Mouse (Mus musculus) hindbrain, embryonic 16.5 days (tissue): ENCODE results near the gene Sap30l. TPM values are rescaled to one million over a fixed set of nuclear protein-coding genes. Genes with fewer than 3 reads are reported as not detected.

Experiments used
- ATAC-seq: fragments of 200-750 bp; cut with Nextera tagmentation; 2 replicates; pipeline ENCODE4 v1.8.0; 2017; ENCODE audit warnings: moderate TSS enrichment, moderate library complexity
- H3K27ac ChIP-seq: fragments of 300-500 bp; sonication (generic); 2 replicates; pipeline ENCODE4 v1.5.1; 2014; ENCODE audit warnings: low read depth, mild to moderate bottlenecking, control low read depth, low read length, moderate library complexity
- H3K27me3 ChIP-seq: fragments of 300-500 bp; sonication (generic); replicated peaks from 2 replicates; pipeline ENCODE4 v1.6.1; 2014; ENCODE audit warnings: low read length; ENCODE audit not compliant: control insufficient read depth, insufficient read depth
- H3K36me3 ChIP-seq: fragments of 300-500 bp; sonication (generic); 2 replicates; pipeline ENCODE4 v1.6.1; 2014; ENCODE audit warnings: mild to moderate bottlenecking, low read length, moderate library complexity, mixed read lengths; ENCODE audit not compliant: control insufficient read depth, insufficient read depth
- H3K4me1 ChIP-seq: fragments of 300-500 bp; sonication (generic); 2 replicates; pipeline ENCODE4 v1.6.1; 2014; ENCODE audit warnings: low read depth, low read length; ENCODE audit not compliant: control insufficient read depth, insufficient read depth
- H3K4me2 ChIP-seq: fragments of 300-500 bp; sonication (generic); 2 replicates; pipeline ENCODE4 v1.6.1; 2014; ENCODE audit warnings: mild to moderate bottlenecking, low read length, control low read depth, moderate library complexity
- H3K4me3 ChIP-seq: fragments of 300-500 bp; sonication (generic); 2 replicates; pipeline ENCODE4 v1.5.1; 2014; ENCODE audit warnings: mild to moderate bottlenecking, low read length, control low read depth, moderate library complexity
- H3K9ac ChIP-seq: fragments of 300-500 bp; sonication (generic); 2 replicates; pipeline ENCODE4 v1.6.1; 2014; ENCODE audit warnings: low read depth, mild to moderate bottlenecking, control low read depth, low read length, moderate library complexity
- H3K9me3 ChIP-seq: fragments of 300-500 bp; sonication (generic); 2 replicates; pipeline ENCODE4 v1.6.1; 2014; ENCODE audit warnings: mild to moderate bottlenecking, low read length, moderate library complexity; ENCODE audit not compliant: control insufficient read depth
- WGBS: fragments of 180-500 bp; shearing (Covaris S2); extraction: QIAGEN DNeasy Blood & Tissue Kit; methylation state at CpG from one replicate; pipeline ENCODE4 v1.1.7; 2014; 5-methylcytosine and 5-hydroxymethylcytosine counted together
- polyA plus RNA-seq: library from polyadenylated mRNA; unstranded; fragments of >200 nt; fragmentation: Nextera tagmentation; extraction: Ambion mirVana; gene quantifications from 2 replicates; pipeline ENCODE4 v1.2.1, GENCODE M21; 2015

Gene Sap30l
- polyA plus RNA-seq, 1 experiment from 2014 or later = 5.3 TPM

- 24% methylated on average over 21 of the region's 21 CpGs for WGBS
- H3K4me1 ChIP-seq = peaks cover 14% of the 10 kb centered on the region
- H3K36me3 ChIP-seq = no peaks in the 10 kb centered on the region
- H3K9ac ChIP-seq = no peak overlapping the region
- no peak overlapping the region for H3K27ac ChIP-seq
- H3K27me3 ChIP-seq = no peaks in the 10 kb centered on the region
- no peak for ATAC-seq
- H3K4me2 ChIP-seq = no peak overlapping the region
- no peak overlapping the region for H3K4me3 ChIP-seq
- H3K9me3 ChIP-seq = no peaks in the 10 kb centered on the region
These were observed 10.4 kb upstream of the Sap30l start for GRCm38 (mm10) chr11:57790866-57791535.

GRCm38 (mm10) chr11:57795086-57795485 lies 6.4 kb upstream of the Sap30l start:
- 46% methylated on average over 6 of the region's 6 CpGs for WGBS
- ATAC-seq = no peak
- H3K9ac ChIP-seq = no peak overlapping the region

DNA sequence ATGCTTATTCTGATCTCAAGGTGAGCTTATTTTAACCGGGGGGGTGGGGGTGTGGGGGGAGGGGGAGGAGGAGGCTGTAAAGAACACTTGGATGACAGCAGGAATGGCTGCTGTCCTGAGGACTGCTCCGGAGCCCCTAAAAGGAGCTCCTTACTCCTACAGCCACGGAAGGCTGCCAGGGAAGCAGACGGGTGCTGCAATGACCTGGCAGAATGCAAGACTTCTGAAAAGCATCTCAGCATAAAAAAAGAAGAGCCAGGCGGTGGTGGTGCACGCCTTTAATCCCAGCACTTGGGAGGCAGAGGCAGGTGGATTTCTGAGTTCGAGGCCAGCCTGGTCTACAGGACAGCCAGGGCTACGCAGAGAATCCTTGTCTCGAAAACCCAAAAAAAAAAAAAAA lies 3.6 kb upstream of the Sap30l start:
- peaks cover 8% of the 10 kb centered on the region for H3K4me1 ChIP-seq
- no peak overlapping the region for H3K27ac ChIP-seq
- no peak for ATAC-seq
- H3K36me3 ChIP-seq = no peaks in the 10 kb centered on the region
- no peak overlapping the region for H3K4me2 ChIP-seq
- no peak overlapping the region for H3K4me3 ChIP-seq
- no peaks in the 10 kb centered on the region for H3K27me3 ChIP-seq
- H3K9ac ChIP-seq = no peak overlapping the region
- H3K9me3 ChIP-seq = no peaks in the 10 kb centered on the region
- WGBS = 83% methylated on average over 9 of the region's 9 CpGs

More at GRCm38 (mm10) chr11:57795086-57795485, 6.4 kb upstream of the Sap30l start:
- Histone ChIP-seq H3K9me3 (no peaks in the 10 kb centered on the region), H3K27ac (no peak overlapping the region), H3K4me2 (no peak overlapping the region), H3K4me3 (no peak overlapping the region), H3K27me3 (no peaks in the 10 kb centered on the region), H3K4me1 (no peaks in the 10 kb centered on the region), H3K36me3 (no peaks in the 10 kb centered on the region)

DNA sequence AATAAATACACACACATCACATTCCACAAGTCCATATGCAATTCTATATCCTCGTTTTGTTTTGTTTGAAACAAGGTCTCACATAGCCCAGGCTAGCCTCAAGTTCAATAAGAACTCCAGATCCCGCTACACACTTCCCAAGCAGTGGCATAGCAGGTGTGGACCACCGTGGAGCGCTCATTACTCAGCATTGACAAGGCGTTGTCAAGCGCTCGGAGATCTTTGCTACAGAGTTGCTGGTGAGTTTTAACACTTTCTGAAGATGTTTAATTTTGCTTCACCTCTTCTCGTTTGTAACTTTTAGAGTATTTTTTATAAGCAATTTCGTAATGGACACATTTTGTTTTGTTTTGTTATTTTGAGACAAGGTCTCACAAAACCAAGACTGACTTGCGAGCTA lies 2.0 kb upstream of the Sap30l start:
- H3K4me2 ChIP-seq = no peak overlapping the region
- no peak overlapping the region for H3K9ac ChIP-seq
- H3K4me3 ChIP-seq = no peak overlapping the region
- no peaks in the 10 kb centered on the region for H3K36me3 ChIP-seq
- ATAC-seq = no peak
- H3K9me3 ChIP-seq = no peaks in the 10 kb centered on the region
- no peaks in the 10 kb centered on the region for H3K27me3 ChIP-seq
- no peak overlapping the region for H3K27ac ChIP-seq
- peaks cover 17% of the 10 kb centered on the region for H3K4me1 ChIP-seq
- 86% methylated on average over 10 of the region's 10 CpGs for WGBS

GRCm38 (mm10) chr11:57800266-57800951 lies 1.0 kb upstream of the Sap30l start:
- Histone ChIP-seq H3K4me1 (peaks cover 17% of the 10 kb centered on the region), H3K27me3 (no peaks in the 10 kb centered on the region), H3K9ac (peak overlapping the region; percentile 52), H3K4me3 (peak overlapping the region; percentile 89), H3K36me3 (no peaks in the 10 kb centered on the region), H3K4me2 (peak overlapping the region; percentile 78), H3K27ac (no peak overlapping the region), H3K9me3 (no peaks in the 10 kb centered on the region)
- WGBS = 16% methylated on average over 22 of the region's 22 CpGs
- no peak for ATAC-seq

DNA sequence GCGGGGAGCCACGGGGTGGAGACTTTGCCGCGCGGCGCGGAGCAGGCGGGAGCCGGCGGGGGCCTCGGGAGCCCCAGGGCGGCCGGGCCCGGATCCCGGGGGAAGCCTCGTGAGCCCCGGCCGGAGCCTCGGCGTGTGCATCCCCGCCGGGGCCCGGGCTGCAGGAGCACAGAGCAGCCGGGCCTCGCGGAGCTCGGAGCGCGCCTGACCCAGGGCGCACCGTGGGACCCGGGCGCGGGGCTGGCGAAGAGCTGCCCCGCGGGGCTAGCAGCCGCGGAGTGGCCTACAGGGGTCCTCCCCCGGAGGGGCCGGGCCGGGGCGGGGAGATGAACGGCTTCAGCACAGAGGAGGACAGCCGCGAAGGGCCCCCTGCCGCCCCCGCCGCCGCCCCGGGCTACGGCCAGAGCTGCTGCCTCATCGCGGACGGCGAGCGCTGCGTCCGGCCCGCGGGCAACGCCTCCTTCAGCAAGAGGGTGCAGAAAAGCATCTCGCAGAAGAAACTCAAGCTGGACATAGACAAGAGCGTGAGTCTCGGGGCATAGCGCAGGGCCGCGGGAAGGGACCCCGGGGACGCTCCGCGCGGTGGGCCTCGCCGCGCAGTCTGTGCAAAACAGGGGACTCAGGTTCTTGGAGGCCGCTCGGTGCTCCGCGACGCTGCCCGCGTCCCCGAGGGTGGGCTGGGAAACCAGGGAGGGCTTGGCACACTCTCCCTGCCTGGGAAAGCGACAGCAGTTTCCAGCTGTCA lies 501 bp downstream of the Sap30l start:
- WGBS = under 1% methylated on average over 49 of the region's 85 CpGs
- H3K27ac ChIP-seq = peak overlapping the region; percentile 76
- no peaks in the 10 kb centered on the region for H3K27me3 ChIP-seq
- peak overlapping the region; percentile 84 for H3K9ac ChIP-seq
- peaks cover 17% of the 10 kb centered on the region for H3K4me1 ChIP-seq
- ATAC-seq = no peak; the same call in none of the 2 replicates
- no peaks in the 10 kb centered on the region for H3K36me3 ChIP-seq
- no peaks in the 10 kb centered on the region for H3K9me3 ChIP-seq
- peak overlapping the region; percentile 95 for H3K4me2 ChIP-seq
- peak overlapping the region; percentile 89 for H3K4me3 ChIP-seq

DNA sequence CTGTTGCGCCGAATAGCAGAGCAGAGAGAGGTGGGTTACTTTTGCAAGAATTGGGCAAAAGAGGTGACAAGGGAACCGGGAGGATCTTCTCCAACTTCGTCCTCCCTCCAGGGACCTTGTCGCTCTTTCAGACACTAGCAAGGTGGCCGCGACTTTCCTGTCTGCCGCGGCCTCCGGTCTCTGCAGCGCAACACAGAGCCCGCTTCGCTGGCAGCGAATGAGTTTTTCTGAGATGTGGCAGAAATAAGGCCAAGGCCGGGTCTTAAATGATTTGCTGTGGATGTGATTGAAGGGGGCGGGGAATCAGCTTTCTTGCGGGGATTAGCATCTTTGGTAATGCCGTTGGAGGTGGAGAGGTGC lies 1.1 kb downstream of the Sap30l start:
- H3K36me3 ChIP-seq = no peaks in the 10 kb centered on the region
- no peaks in the 10 kb centered on the region for H3K27me3 ChIP-seq
- ATAC-seq = no peak
- H3K27ac ChIP-seq = peak overlapping the region; percentile 76; the same call in 1 of the 2 replicates
- H3K4me3 ChIP-seq = peak overlapping the region; percentile 89
- under 1% methylated on average over 18 of the region's 18 CpGs for WGBS
- H3K4me2 ChIP-seq = peak overlapping the region; percentile 95
- H3K9me3 ChIP-seq = no peaks in the 10 kb centered on the region
- peak overlapping the region; percentile 84 for H3K9ac ChIP-seq
- H3K4me1 ChIP-seq = peaks cover 17% of the 10 kb centered on the region

GRCm38 (mm10) chr11:57805047-57805446 lies 3.6 kb downstream of the Sap30l start:
- Histone ChIP-seq H3K9ac (no peak overlapping the region), H3K4me1 (peaks cover 17% of the 10 kb centered on the region), H3K27me3 (no peaks in the 10 kb centered on the region), H3K4me3 (no peak overlapping the region), H3K27ac (no peak overlapping the region), H3K36me3 (peaks cover 4% of the 10 kb centered on the region; the same call in 1 of the 2 replicates), H3K4me2 (no peak overlapping the region), H3K9me3 (no peaks in the 10 kb centered on the region)
- no peak for ATAC-seq
- 79% methylated on average over 3 of the region's 3 CpGs for WGBS
